Mouse (Mus musculus): ENCODE measurements around the gene Adarb2. TPM values are rescaled to one million over a fixed set of nuclear protein-coding genes. Genes with fewer than 3 reads are reported as not detected.

Gene Adarb2
- total RNA-seq, 1 experiment from 2014 or later: 0.10 TPM

- no peak for ATAC-seq (replicated peaks in 1 of 2; ENCODE audit: insufficient read depth in 1 of 2, low FRiP score in 2 of 2, low TSS enrichment in 1 of 2, low read depth in 1 of 2, poor library complexity in 2 of 2, severe bottlenecking in 2 of 2)
These were observed 408.3 kb downstream of the Adarb2 start for GRCm38 (mm10) chr13:8610956-8611355.

DNA sequence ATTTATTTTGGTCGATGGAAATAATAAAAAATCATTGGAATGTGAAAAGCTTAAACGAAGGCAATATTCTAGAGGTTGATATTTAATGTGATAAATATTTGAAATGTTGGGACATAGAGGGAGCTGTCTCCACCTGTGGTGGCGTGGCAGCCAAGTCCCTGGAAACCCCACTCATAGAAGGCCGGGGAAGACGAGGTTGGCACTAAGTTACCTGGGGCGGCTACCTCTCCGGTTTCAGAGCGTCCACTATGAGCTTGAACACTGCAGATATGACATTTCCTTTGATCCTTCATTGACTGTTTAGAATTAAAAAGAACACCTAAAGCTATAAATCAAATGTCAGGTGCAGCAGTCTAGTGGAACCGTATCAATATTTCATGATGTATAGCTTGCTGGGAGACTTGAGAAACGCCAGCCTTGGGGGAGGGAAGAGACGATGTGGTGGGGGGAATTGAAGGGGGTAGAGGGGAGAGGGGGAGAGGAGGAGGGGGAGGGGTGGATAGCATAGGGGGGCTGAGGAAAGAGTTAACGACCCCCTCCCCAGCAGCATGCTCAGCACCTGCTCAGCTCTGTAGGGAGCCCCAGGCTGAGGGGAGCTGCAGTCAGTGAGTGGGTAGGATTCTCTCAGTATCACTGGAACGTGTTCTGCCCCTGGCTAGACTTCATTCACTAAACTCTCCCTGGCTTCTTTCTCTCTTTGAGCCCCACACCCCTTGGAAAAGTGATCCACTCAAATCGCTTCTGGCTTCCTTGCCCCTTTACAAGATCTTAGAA, 410.1 kb downstream of the Adarb2 start:
- ATAC-seq (replicated peaks in 1 of 2; ENCODE audit: insufficient read depth in 1 of 2, low FRiP score in 2 of 2, low TSS enrichment in 1 of 2, low read depth in 1 of 2, poor library complexity in 2 of 2, severe bottlenecking in 2 of 2): no peak

GRCm38 (mm10) chr13:8616685-8617084, 414.0 kb downstream of the Adarb2 start:
- no peak for ATAC-seq (replicated peaks in 1 of 2; ENCODE audit: insufficient read depth in 1 of 2, low FRiP score in 2 of 2, low TSS enrichment in 1 of 2, low read depth in 1 of 2, poor library complexity in 2 of 2, severe bottlenecking in 2 of 2)

DNA sequence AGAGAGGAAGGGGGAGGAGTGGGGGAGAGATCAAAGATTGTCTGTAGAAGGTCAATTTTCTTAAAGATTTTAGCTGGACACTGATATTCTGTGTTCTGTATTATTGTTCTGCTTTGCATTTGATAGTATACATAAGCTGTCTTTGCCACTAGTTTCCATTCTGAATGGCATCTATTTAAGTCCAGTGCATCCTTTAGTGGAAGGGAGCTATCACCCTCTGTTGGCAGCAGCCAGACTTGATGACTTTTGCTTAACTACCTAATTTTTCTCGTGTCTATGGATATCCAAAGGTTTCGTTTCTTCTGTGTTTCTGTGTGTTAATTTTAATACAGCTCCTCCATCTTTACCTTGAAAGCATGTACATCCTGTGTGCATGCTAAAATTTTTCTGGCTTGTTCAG, 419.6 kb downstream of the Adarb2 start:
- ATAC-seq (replicated peaks in 1 of 2; ENCODE audit: insufficient read depth in 1 of 2, low FRiP score in 2 of 2, low TSS enrichment in 1 of 2, low read depth in 1 of 2, poor library complexity in 2 of 2, severe bottlenecking in 2 of 2): no peak

- no peak for ATAC-seq (replicated peaks in 1 of 2; ENCODE audit: insufficient read depth in 1 of 2, low FRiP score in 2 of 2, low TSS enrichment in 1 of 2, low read depth in 1 of 2, poor library complexity in 2 of 2, severe bottlenecking in 2 of 2)
These were observed 426.9 kb downstream of the Adarb2 start for GRCm38 (mm10) chr13:8629565-8629964.

DNA sequence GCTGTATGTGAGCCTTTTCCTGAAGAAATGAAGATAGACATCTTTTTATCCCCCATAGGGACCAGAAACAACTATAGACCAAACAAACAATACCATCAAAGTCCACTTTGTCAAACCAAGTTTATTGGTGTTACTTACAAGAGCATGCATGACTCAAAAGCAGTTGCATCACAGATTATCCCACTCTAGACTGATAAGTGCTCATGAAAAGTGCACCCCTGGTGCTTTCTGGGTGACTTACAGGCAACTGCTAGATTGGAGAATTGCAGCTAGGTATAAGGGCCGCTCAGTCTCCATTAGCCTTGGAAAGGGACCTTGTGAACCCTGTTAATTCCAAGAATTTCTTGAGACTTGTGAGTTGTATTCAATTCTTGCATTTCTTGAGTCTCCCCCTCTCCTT, 429.0 kb downstream of the Adarb2 start:
- no peak for ATAC-seq (replicated peaks in 1 of 2; ENCODE audit: insufficient read depth in 1 of 2, low FRiP score in 2 of 2, low TSS enrichment in 1 of 2, low read depth in 1 of 2, poor library complexity in 2 of 2, severe bottlenecking in 2 of 2)

GRCm38 (mm10) chr13:8632072-8632471, 429.4 kb downstream of the Adarb2 start:
- peak; percentile 76 to 77 for ATAC-seq (replicated peaks in 1 of 2; ENCODE audit: insufficient read depth in 1 of 2, low FRiP score in 2 of 2, low TSS enrichment in 1 of 2, low read depth in 1 of 2, poor library complexity in 2 of 2, severe bottlenecking in 2 of 2)

GRCm38 (mm10) chr13:8633385-8634337, 431.0 kb downstream of the Adarb2 start:
- peak; percentile 72 to 74 for ATAC-seq (replicated peaks in 1 of 2; ENCODE audit: insufficient read depth in 1 of 2, low FRiP score in 2 of 2, low TSS enrichment in 1 of 2, low read depth in 1 of 2, poor library complexity in 2 of 2, severe bottlenecking in 2 of 2)

DNA sequence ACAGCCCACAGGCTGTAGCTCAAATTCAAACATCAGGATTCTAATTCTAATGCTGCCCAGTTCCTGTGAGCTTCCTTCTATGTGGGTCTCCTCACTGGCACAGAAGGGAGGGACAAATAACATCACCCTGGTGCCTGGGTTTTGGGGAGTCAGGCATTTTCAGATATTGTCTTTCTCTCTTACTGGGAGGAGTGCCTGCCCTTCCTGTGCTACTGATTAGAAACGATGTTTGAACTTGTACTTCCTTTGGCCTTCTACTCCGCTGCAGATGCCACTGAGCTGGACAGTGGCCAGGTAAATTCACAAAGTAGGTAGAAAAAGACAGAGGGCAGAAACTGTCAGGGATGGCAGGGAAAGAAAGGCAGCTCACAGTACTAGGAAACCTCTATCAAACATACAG, 439.4 kb downstream of the Adarb2 start:
- no peak for ATAC-seq (replicated peaks in 1 of 2; ENCODE audit: insufficient read depth in 1 of 2, low FRiP score in 2 of 2, low TSS enrichment in 1 of 2, low read depth in 1 of 2, poor library complexity in 2 of 2, severe bottlenecking in 2 of 2)

- peak; percentile 33 to 38; a peak in 2 of 4 replicates for ATAC-seq (replicated peaks in 1 of 2; ENCODE audit: insufficient read depth in 1 of 2, low FRiP score in 2 of 2, low TSS enrichment in 1 of 2, low read depth in 1 of 2, poor library complexity in 2 of 2, severe bottlenecking in 2 of 2)
These were observed 441.3 kb downstream of the Adarb2 start for GRCm38 (mm10) chr13:8643920-8644319.

DNA sequence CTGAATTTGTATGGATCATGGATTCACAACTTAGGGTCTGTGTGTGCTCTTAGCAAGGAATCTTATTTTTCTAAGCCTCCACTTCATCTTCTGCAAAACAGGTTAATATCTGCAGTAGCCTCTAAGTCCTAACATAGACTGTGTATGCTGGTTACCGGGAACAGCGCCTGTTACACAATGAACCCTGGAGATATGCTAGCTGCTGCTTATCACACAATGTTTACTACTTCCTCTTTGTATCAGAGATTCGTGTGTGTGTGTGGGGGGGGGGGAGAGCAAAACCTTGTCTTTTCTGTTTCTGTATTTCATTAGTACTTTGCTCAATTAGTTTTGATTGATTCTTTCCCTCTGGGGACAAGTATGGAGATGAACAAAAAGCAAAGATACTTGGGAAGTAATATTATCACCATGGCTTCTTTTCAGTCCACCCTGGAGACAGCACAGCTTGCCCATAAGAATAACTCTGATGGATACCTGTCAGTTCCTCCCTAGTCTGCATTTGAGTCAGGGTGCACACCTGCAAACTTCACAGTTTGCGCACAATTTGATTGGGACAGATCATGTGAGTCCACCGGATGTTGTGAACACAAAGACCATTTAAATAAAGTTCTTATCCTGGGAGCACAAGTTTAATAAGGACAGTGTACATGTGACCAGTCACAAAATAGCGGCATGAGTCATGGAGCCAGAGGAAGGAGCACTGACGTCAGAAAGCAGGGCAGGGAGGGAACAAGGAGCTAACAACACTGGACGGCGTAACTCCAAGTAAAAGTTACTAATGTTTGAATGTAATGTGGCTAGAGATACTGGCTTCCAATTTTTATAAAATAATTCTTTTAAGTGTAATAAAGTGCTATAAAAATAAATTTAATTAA, 442.4 kb downstream of the Adarb2 start:
- peak; percentile 81 to 89 for ATAC-seq (replicated peaks in 1 of 2; ENCODE audit: insufficient read depth in 1 of 2, low FRiP score in 2 of 2, low TSS enrichment in 1 of 2, low read depth in 1 of 2, poor library complexity in 2 of 2, severe bottlenecking in 2 of 2)

DNA sequence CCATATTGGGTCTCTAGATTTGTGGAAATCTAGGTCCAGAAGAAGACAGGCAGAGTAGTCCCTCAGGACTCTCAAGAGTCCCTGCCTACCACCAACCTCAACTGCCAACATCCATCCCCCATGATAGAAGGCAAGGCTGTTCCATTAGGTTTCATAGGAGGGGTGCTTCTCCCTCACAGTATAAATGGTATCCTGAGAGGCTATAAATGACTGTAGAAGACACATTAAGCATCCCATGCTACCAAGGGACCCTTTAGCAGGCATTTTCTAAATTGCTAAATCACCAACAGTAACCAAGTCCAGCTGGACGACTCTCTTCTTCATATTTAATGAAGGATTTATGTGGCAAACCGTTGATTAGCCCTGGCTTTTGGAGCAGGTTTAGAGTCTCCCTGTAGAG, 446.6 kb downstream of the Adarb2 start:
- ATAC-seq (replicated peaks in 1 of 2; ENCODE audit: insufficient read depth in 1 of 2, low FRiP score in 2 of 2, low TSS enrichment in 1 of 2, low read depth in 1 of 2, poor library complexity in 2 of 2, severe bottlenecking in 2 of 2): no peak

GRCm38 (mm10) chr13:8664615-8665240, 462.1 kb downstream of the Adarb2 start:
- ATAC-seq (replicated peaks in 1 of 2; ENCODE audit: insufficient read depth in 1 of 2, low FRiP score in 2 of 2, low TSS enrichment in 1 of 2, low read depth in 1 of 2, poor library complexity in 2 of 2, severe bottlenecking in 2 of 2): no peak

GRCm38 (mm10) chr13:8677174-8677573, 474.5 kb downstream of the Adarb2 start:
- peak; percentile 98 to 99 for ATAC-seq (replicated peaks in 1 of 2; ENCODE audit: insufficient read depth in 1 of 2, low FRiP score in 2 of 2, low TSS enrichment in 1 of 2, low read depth in 1 of 2, poor library complexity in 2 of 2, severe bottlenecking in 2 of 2)

DNA sequence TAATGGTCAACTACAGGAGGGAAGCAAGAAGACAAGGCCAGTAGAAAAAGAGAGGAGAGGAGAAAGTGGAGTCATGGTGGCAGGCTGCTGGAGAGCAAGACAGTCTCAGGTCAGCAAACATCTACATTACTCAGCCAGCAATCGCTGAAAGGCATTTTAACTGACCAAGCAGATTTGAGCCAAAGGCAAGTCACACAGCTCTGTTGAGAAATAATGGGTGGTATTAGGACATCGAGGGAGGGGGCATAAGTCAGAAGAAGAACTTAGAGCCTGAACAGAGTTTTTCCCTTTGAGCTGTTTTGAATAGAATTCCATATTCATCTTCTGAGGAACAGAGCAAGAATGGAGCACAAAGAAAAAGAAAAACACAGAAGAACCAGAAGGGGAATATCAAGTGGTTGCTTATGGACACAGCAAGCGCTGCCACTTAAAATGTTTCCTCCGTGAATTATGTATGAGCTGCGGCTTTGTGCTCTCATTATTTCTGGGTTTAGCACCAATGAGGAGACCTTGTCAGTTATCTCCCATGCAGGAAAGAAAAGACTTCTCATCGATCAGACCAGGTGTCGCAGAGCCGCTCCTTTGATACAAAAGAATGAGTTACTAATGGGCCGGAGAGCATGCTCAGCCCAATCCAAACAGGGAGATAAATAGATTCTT, 477.9 kb downstream of the Adarb2 start:
- ATAC-seq (replicated peaks in 1 of 2; ENCODE audit: insufficient read depth in 1 of 2, low FRiP score in 2 of 2, low TSS enrichment in 1 of 2, low read depth in 1 of 2, poor library complexity in 2 of 2, severe bottlenecking in 2 of 2): no peak

GRCm38 (mm10) chr13:8691448-8691847, 488.8 kb downstream of the Adarb2 start:
- ATAC-seq (replicated peaks in 1 of 2; ENCODE audit: insufficient read depth in 1 of 2, low FRiP score in 2 of 2, low TSS enrichment in 1 of 2, low read depth in 1 of 2, poor library complexity in 2 of 2, severe bottlenecking in 2 of 2): 0 out of 4 replicates have a peak, but pooled peaks of 1 of the 2 experiments have one; percentile 42
